Mouse (Mus musculus) hindbrain, embryonic 14.5 days (tissue): ENCODE data around the gene Cpeb3. TPM values are rescaled to one million over a fixed set of nuclear protein-coding genes. Genes with fewer than 3 reads are reported as not detected.

Experiments used
- ATAC-seq: fragments of 200-750 bp; cut with Nextera tagmentation; 2 replicates; pipeline ENCODE4 v1.8.0; 2017; ENCODE audit warnings: moderate number of reproducible peaks, mild to moderate bottlenecking, moderate TSS enrichment, moderate library complexity; ENCODE audit not compliant: low FRiP score
- DNase-seq: peaks from one replicate; pipeline ENCODE4 v3.0.0-alpha.2; 2015; ENCODE audit warnings: low spot score
- H3K27ac ChIP-seq: fragments of 300-500 bp; sonication (generic); 2 replicates; pipeline ENCODE4 v1.5.1; 2014; ENCODE audit warnings: mild to moderate bottlenecking, moderate library complexity
- H3K27me3 ChIP-seq: fragments of 300-500 bp; sonication (generic); 2 replicates; pipeline ENCODE4 v1.6.1; 2014; ENCODE audit warnings: mild to moderate bottlenecking, low read length, mixed read lengths; ENCODE audit not compliant: control insufficient read depth, insufficient read depth
- H3K36me3 ChIP-seq: fragments of 300-500 bp; sonication (generic); replicated peaks from 2 replicates; pipeline ENCODE4 v1.6.1; 2014; ENCODE audit not compliant: control insufficient read depth, insufficient read depth
- H3K4me1 ChIP-seq: fragments of 300-500 bp; sonication (generic); replicated peaks from 2 replicates; pipeline ENCODE4 v1.6.1; 2014; ENCODE audit warnings: antibody characterized with exemption, low read length, mixed read lengths; ENCODE audit not compliant: control insufficient read depth, insufficient read depth
- H3K4me2 ChIP-seq: fragments of 300-500 bp; sonication (generic); replicated peaks from 2 replicates; pipeline ENCODE4 v1.6.1; 2014; ENCODE audit warnings: mild to moderate bottlenecking, moderate library complexity
- H3K4me3 ChIP-seq: fragments of 300-500 bp; sonication (generic); replicated peaks from 2 replicates; pipeline ENCODE4 v1.5.1; 2014; ENCODE audit warnings: mild to moderate bottlenecking, low read length
- H3K9ac ChIP-seq: fragments of 300-500 bp; sonication (generic); 2 replicates; pipeline ENCODE4 v1.6.1; 2014
- H3K9me3 ChIP-seq: fragments of 300-500 bp; sonication (generic); 2 replicates; pipeline ENCODE4 v1.6.1; 2016; ENCODE audit warnings: low read length; ENCODE audit not compliant: control insufficient read depth
- WGBS: fragments of 180-500 bp; shearing (Covaris S2); extraction: QIAGEN DNeasy Blood & Tissue Kit; methylation state at CpG from one replicate; pipeline ENCODE4 v1.1.7; 2014; 5-methylcytosine and 5-hydroxymethylcytosine counted together
- polyA plus RNA-seq: library from polyadenylated mRNA; unstranded; fragments of >200 nt; fragmentation: Nextera tagmentation; extraction: Ambion mirVana; gene quantifications from 2 replicates; pipeline ENCODE4 v1.2.1, GENCODE M21; 2014

Gene Cpeb3
- polyA plus RNA-seq, 1 experiment from 2014 or later, result 10.8 TPM

DNA sequence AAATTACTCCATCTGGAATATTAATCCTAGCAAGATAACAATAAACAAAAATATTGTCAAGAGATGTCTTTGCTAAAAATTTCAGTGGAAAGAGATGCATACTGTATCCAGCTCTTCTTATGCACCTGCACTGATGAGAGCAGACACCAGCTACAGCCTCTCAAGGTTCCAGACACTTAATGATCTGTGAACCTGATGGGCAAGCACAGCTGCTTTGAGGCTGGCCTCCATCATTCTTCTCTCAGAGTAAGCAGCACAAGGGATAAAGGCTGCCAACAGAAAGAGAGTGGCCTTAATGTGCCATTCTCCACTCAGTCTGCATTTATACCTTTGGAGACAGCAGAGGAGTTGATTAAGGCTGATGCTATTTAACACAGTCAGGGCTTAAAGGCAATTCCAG lies 167.5 kb downstream of the Cpeb3 start:
- H3K9me3 ChIP-seq, result no peaks in the 10 kb centered on the region
- no peaks in the 10 kb centered on the region; the same call in 1 of the 2 replicates for H3K4me1 ChIP-seq
- no peak for ATAC-seq
- no peak overlapping the region for H3K27ac ChIP-seq
- no peak overlapping the region for H3K4me3 ChIP-seq
- no peak overlapping the region for H3K9ac ChIP-seq
- no peaks in the 10 kb centered on the region for H3K27me3 ChIP-seq
- DNase-seq, result no peak
- H3K4me2 ChIP-seq, result no peak overlapping the region
- peaks cover 20% of the 10 kb centered on the region for H3K36me3 ChIP-seq

DNA sequence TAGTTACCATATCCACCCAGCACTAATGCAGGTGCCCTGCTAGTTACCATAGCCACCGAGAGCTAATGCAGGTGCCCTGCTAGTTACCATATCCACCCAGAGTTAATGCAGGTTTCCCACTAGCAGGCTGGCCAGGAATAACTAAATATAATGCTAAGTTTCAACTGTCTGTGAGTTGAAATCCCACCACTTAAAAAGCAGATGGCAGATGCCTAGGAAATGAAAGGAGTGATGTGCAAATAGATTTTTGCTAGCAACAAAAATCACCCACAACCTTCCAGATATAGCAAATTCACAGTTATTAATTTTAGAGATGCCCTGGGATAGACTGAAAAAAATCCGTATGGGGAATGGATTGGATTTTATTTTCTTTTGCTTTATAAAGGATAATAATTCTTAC lies 176.0 kb downstream of the Cpeb3 start:
- Histone ChIP-seq H3K27ac (no peak overlapping the region), H3K36me3 (no peaks in the 10 kb centered on the region), H3K9ac (no peak overlapping the region), H3K27me3 (no peaks in the 10 kb centered on the region), H3K4me1 (no peaks in the 10 kb centered on the region), H3K9me3 (no peaks in the 10 kb centered on the region), H3K4me2 (no peak overlapping the region), H3K4me3 (no peak overlapping the region)
- no peak for DNase-seq
- ATAC-seq, result no peak
- WGBS, result 89% methylated on average over 2 of the region's 2 CpGs

DNA sequence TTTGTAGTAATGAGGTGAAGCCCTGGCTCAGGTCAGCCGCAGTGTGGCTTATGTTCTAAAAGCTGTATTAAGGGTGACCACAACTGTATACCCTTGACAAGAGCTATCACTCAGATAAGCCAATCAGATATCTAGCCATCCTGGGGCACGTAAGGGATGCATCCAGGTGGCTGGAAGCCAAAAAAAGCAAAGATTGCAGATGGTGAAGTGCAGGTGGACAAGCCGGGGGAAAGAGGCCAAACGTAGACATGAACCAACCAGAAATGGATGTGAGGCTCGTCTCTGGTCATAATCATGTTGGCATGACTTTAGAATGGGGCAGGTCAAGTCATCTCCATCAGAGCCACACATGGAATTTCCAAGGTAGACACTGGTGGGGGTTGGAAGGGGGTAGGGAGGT lies 177.0 kb downstream of the Cpeb3 start:
- no peaks in the 10 kb centered on the region for H3K9me3 ChIP-seq
- H3K27ac ChIP-seq, result no peak overlapping the region
- no peaks in the 10 kb centered on the region for H3K27me3 ChIP-seq
- H3K4me3 ChIP-seq, result no peak overlapping the region
- no peak overlapping the region for H3K9ac ChIP-seq
- ATAC-seq (no peak), DNase-seq (no peak)
- no peak overlapping the region for H3K4me2 ChIP-seq
- H3K36me3 ChIP-seq, result no peaks in the 10 kb centered on the region
- WGBS, result 89% methylated on average over 5 of the region's 5 CpGs
- no peaks in the 10 kb centered on the region for H3K4me1 ChIP-seq

DNA sequence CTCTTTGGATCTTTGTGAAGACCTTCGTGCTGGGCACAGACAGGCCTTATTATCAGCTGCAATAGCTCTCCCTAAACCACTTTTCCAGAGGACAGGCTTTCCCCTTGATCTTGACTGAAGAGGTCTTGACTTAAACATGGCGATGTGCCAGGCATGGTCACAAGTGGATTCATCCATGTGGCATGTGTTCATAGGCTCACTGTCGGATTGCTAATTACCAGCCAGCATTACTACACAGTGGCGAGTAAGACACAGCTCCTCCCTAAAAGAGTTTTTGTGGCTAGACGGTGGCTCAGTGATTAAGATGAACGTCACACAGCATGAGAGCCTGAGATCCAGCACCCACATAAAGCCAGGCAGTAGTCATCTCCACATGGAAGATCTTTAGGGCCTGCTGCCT lies 178.6 kb downstream of the Cpeb3 start:
- Histone ChIP-seq H3K4me3 (no peak overlapping the region), H3K9ac (no peak overlapping the region), H3K9me3 (no peaks in the 10 kb centered on the region), H3K27ac (no peak overlapping the region), H3K4me2 (no peak overlapping the region), H3K27me3 (no peaks in the 10 kb centered on the region), H3K4me1 (no peaks in the 10 kb centered on the region), H3K36me3 (peaks cover 2% of the 10 kb centered on the region)
- DNase-seq, result no peak
- WGBS, result 71% methylated on average over 6 of the region's 6 CpGs
- ATAC-seq, result no peak

DNA sequence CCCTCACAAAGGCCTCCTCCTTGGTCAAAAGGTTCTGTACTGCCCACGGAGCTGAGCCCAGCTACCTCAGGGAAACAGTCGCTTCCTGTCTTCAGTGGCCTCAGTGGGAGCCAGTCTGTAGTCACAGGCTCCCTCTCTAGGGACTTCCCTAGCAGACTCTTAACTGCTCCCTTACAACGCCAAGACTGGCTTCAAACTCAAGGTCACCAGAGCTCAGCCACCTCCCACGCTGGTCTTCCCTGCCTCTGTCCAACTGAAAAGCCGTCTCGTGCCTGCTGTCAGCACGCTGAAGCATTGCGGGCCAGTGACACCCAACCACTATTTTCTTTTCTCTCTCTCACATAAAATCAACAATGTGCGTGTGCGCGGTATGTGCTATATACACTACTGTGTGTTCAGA lies 182.0 kb downstream of the Cpeb3 start:
- ATAC-seq (no peak), DNase-seq (no peak)
- H3K27me3 ChIP-seq, result no peaks in the 10 kb centered on the region
- peaks cover 9% of the 10 kb centered on the region for H3K36me3 ChIP-seq
- no peaks in the 10 kb centered on the region for H3K9me3 ChIP-seq
- H3K27ac ChIP-seq, result no peak overlapping the region
- no peak overlapping the region for H3K4me3 ChIP-seq
- no peaks in the 10 kb centered on the region for H3K4me1 ChIP-seq
- WGBS, result 83% methylated on average over 11 of the region's 11 CpGs
- H3K4me2 ChIP-seq, result no peak overlapping the region
- H3K9ac ChIP-seq, result no peak overlapping the region

DNA sequence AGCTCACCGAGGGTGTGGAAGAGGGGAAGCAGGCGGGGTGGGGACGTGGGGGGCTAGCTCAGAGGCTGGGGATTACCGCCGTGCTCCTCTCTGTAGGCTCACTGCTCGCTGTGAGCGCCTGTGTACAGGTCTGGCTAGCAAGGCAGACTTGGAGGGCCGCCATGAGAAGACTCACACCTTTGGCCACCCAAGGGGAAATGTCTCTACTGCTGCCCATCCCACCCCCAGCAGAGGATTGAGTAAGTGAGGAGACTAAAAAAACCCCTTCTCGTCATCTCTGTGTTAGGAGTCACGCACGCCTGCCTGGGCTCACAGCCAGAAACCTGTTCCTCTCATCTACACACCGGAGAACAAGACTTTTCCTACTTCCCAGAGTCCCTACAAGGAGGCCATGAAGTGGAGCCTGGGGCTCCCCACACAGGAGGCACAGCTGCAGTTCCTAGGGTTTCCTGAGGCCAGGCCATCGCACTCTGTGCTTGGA lies 182.5 kb downstream of the Cpeb3 start:
- Histone ChIP-seq H3K4me1 (no peaks in the 10 kb centered on the region), H3K9ac (no peak overlapping the region), H3K27me3 (no peaks in the 10 kb centered on the region), H3K4me3 (no peak overlapping the region), H3K36me3 (peaks cover 9% of the 10 kb centered on the region), H3K9me3 (no peaks in the 10 kb centered on the region), H3K4me2 (no peak overlapping the region), H3K27ac (no peak overlapping the region)
- WGBS, result 71% methylated on average over 13 of the region's 13 CpGs
- DNase-seq (no peak), ATAC-seq (no peak)

DNA sequence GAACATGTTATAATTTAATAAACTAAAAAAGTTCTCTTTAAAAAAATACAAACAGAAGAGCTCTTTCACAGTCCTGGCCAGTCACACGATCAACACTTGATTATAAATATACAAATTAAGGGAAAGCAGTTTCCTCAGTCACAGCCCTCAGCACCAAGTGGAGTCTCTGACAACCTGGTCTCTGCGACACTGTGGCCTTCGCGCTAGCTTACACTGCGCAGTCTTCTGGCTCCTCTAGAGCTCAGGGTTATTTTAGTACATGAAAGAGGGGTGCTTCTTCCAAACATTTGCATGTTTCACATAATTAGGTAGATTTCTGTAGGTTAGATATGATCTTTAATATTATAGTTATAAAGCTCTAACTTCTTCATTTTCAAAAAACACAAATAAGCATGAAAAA lies 186.3 kb downstream of the Cpeb3 start:
- H3K27me3 ChIP-seq, result no peaks in the 10 kb centered on the region
- H3K27ac ChIP-seq, result no peak overlapping the region
- H3K4me3 ChIP-seq, result no peak overlapping the region
- H3K9ac ChIP-seq, result no peak overlapping the region
- H3K36me3 ChIP-seq, result peaks cover 9% of the 10 kb centered on the region
- peaks cover 9% of the 10 kb centered on the region; the same call in 1 of the 2 replicates for H3K4me1 ChIP-seq
- WGBS, result 87% methylated on average over 5 of the region's 5 CpGs
- ATAC-seq (no peak), DNase-seq (no peak)
- H3K4me2 ChIP-seq, result no peak overlapping the region
- H3K9me3 ChIP-seq, result no peaks in the 10 kb centered on the region

DNA sequence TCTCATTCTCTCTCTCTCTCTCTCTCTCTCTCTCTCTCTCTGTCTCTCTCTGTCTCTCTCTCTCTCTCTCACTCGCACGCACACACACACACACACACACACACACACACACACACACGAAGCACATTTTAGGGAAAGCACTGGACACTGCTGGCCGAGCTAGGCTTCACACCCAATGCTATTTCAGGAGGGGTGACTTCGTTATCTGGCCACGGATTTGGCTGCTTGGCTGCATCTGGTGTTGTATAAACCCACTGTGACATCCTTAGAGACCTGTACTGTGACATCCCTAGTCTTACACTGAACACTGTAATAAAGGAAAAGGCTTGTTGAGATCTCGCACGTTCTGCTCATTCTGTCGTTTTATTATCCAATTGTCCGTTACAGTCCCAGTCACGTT lies 187.4 kb downstream of the Cpeb3 start:
- Histone ChIP-seq H3K4me3 (no peak overlapping the region), H3K4me1 (peaks cover 9% of the 10 kb centered on the region; the same call in 1 of the 2 replicates), H3K4me2 (no peak overlapping the region), H3K27ac (no peak overlapping the region), H3K9me3 (peaks cover 3% of the 10 kb centered on the region), H3K9ac (no peak overlapping the region), H3K27me3 (no peaks in the 10 kb centered on the region), H3K36me3 (peaks cover 9% of the 10 kb centered on the region)
- 69% methylated on average over 10 of the region's 11 CpGs for WGBS
- DNase-seq (no peak), ATAC-seq (no peak)

DNA sequence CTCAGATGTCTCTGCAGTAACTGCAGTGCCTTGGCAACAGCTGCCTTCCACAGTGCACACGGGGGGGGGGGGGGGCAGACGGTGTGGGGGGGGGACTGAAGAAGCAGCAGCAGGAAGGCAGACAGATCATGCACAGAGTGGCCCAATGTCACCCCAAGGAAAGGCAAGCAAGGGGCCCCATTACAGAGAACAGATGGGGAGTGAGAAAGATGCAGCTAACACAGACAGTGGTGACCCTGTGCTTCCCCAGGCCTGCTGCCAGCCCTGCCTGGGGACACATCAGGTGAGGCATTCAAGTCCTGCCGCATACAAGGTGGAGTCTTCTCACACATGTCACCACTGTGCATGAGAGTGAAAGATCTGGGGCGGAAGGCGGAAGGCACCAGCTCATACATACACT lies 187.9 kb downstream of the Cpeb3 start:
- 62% methylated on average over 5 of the region's 5 CpGs for WGBS
- Histone ChIP-seq H3K27ac (no peak overlapping the region), H3K4me3 (no peak overlapping the region), H3K36me3 (peaks cover 9% of the 10 kb centered on the region), H3K4me2 (no peak overlapping the region), H3K27me3 (no peaks in the 10 kb centered on the region), H3K9ac (no peak overlapping the region), H3K4me1 (peaks cover 9% of the 10 kb centered on the region; the same call in 1 of the 2 replicates), H3K9me3 (peaks cover 8% of the 10 kb centered on the region)
- ATAC-seq (peak; percentile 29; the same call in 1 of the 2 replicates), DNase-seq (no peak)

DNA sequence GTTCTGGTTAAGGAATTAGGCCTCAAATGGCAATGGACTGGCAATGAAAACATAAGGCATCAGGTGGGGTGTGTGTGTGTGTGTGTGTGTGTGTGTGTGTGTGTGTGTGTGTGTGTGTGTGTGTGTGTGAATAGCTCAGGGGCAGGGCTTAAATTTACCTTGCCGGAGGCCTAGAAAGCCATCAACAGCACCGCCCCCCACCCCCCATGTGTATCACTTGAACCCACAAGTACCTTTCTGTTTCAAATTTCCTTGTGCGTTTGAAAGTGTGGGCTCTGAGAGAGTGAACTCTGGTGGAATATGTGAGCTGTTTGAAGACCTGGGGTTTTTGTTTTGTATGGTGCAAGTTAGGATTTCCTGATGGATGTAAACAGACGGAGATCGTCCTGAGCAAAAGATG lies 189.5 kb downstream of the Cpeb3 start:
- H3K4me1 ChIP-seq, result peaks cover 9% of the 10 kb centered on the region; the same call in 1 of the 2 replicates
- peaks cover 8% of the 10 kb centered on the region for H3K9me3 ChIP-seq
- H3K9ac ChIP-seq, result peak overlapping the region; percentile 39; the same call in 1 of the 2 replicates
- peak overlapping the region; percentile 20 for H3K4me3 ChIP-seq
- H3K4me2 ChIP-seq, result peak overlapping the region; percentile 44
- 62% methylated on average over 5 of the region's 5 CpGs for WGBS
- no peak for ATAC-seq
- no peaks in the 10 kb centered on the region for H3K36me3 ChIP-seq
- no peaks in the 10 kb centered on the region for H3K27me3 ChIP-seq
- no peak overlapping the region for H3K27ac ChIP-seq
- DNase-seq, result no peak
